Mouse (Mus musculus) embryo, embryonic 11.5 days (tissue): ENCODE measurements around the gene Chchd10.
A peak's percentile ranks its signal among the peaks of the same experiment; 100 is the strongest.

Experiments used
- DNase-seq: peaks from one replicate; pipeline ENCODE4 v3.0.0-alpha.2; 2012; ENCODE audit warnings: low read depth, low spot score

Gene Chchd10

GRCm38 (mm10) chr10:75924324-75924723 lies 8.6 kb upstream of the Chchd10 start:
- DNase-seq = no peak

DNA sequence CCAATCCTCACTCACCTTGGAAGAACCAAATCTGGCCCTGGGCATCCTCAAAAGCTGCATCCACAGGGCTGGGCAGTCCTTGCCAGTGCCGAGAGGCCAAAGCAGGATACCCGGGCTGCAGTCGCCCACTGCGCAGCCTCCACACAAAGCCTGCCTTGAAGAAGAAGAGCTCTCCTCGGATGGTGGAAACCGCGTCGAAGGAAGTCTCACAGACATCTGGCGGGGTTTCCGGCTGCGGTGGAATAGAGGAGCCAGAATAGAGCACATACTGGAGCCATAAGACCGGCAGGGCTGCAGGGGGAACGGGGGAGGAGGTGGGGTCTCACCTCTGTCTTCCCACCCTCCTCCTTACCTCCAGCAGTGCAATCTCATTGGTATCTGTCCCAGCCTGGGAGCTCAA lies 6.5 kb upstream of the Chchd10 start:
- DNase-seq = no peak

GRCm38 (mm10) chr10:75930304-75930703 lies 2.6 kb upstream of the Chchd10 start:
- DNase-seq = no peak

GRCm38 (mm10) chr10:75931311-75931710 lies 1.6 kb upstream of the Chchd10 start:
- DNase-seq = no peak

DNA sequence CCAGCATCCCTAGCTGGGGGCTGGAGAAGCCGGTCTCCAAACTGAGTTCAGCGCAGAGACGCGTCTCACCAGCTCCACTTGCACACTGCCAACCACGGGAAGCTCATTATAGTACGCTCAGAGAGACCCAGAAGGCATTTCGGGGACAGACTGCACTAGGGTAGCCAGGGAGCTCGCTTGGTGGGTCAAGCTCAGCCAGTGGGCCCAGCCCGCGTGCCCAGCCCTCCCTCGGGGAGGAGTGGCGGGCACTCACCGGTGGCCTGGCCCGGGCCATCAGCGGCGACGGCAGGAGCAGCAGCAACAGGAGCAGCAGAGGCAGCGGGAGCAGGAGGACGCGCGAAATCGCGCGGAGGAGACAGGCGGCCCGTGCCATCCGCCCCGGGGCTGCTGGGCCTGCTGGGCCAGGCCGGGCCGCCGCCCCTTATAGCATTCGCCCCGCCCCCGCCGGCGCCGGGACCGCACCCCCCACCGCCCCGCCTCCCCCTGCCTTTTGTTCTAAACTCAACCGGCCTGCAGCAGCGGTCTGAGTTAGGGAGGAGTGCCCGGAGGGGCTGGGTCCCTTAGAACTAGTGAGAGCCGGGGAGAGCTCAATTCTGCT lies 750 bp upstream of the Chchd10 start:
- DNase-seq = no peak

GRCm38 (mm10) chr10:75934991-75935390 lies 2.1 kb downstream of the Chchd10 start:
- DNase-seq = no peak

- DNase-seq = peak; percentile 70
Measured at GRCm38 (mm10) chr10:75935680-75936541, 3.0 kb downstream of the Chchd10 start, which contains the start of gene Mmp11. TSS of gene Mmp11 (minus strand) at chr10:75936496.

DNA sequence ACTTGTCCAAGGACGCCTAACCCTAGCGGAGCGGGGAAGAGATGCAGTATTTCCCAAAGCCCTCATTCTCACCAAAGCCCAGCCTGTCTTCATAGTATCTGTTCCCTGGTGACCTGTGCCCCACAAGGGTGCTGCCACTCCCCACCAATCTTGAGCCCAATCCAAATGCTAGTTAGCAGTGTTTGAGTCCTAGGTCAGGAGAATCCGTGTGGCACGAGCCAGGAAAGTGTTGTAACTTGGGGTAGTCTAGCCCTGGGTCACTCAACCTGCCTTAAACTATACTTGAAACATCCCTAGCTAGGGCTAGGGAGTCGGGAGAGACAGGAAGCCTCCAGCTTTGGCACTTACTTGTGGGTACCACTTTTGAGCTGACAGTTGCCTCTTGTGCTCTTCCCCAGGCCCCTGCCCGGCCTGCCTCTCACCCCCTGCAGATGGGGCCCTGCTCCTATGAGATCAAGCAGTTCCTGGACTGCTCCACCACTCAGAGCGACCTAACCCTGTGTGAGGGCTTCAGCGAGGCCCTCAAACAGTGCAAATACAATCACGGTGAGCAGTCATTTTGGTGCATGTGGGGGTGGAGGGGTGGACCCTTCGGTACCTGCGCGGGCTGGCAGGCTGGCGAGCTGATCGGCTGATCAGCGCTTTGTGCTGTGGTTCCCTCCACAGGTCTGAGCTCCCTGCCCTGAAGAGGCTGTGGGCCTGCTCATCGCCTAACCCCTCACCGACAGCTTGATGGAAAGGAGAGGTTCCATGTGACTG lies 4.2 kb downstream of the Chchd10 start:
- no peak for DNase-seq

- DNase-seq = no peak
Measured at GRCm38 (mm10) chr10:75937851-75938643, 5.1 kb downstream of the Chchd10 start.

DNA sequence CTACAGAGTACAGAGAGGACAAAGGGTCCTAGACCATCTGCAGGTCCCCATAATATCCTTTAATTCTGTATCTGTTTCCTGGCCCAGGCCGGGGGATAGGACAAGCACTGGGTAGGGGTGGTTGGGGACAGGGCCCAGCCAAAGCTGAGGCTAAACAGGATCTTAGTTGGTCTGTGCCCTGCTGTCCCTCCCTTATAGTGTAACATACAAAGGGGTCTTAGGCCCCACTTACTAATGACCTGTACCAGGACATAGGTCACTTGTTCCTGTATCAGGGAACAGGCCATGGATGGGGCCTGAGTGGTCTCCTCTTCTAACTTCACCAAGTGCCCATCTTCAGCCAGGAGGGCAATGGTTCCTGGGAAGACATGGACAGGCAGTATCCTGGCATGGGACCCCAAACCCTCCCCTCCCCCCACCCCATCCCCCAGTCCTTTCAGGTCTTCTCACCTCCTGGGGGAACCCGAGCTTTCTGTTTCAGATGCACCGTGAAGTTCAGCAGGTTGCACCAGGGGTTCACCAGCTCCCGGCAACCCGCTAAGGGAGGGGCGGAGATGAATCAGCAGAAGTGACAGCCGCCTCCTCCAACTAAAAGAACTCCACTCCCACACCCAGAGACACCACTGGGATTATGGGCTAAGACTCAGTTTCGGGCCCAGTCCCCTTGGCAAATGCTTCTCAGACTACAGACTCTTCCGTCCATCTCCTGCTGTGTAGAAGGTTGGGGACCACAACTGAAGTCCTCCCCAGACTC lies 6.7 kb downstream of the Chchd10 start:
- DNase-seq = no peak

DNA sequence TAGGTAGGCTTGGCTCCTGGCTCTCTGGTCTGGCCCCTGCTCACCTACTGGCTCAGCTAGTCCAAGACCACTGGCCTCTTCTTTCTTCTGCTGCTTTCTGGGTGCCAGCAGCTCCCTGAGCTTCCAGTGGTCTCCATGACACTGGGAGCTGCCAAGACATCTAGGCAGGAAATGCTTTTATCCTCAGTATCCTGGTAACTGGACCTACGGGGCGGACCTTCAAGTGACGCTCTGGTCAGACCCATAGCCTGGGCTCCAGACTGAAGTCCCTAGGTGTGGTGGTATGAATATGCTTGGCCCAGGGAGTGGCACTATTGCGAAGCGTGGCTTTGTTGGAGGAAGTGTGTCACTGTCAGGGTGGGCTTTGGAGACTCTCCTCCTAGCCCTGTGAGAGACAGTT lies 7.6 kb downstream of the Chchd10 start, which contains the start of gene Gm867:
TSS of gene Gm867 (minus strand) at position 153 of the 400 bp plus-strand sequence.
- DNase-seq = no peak

DNA sequence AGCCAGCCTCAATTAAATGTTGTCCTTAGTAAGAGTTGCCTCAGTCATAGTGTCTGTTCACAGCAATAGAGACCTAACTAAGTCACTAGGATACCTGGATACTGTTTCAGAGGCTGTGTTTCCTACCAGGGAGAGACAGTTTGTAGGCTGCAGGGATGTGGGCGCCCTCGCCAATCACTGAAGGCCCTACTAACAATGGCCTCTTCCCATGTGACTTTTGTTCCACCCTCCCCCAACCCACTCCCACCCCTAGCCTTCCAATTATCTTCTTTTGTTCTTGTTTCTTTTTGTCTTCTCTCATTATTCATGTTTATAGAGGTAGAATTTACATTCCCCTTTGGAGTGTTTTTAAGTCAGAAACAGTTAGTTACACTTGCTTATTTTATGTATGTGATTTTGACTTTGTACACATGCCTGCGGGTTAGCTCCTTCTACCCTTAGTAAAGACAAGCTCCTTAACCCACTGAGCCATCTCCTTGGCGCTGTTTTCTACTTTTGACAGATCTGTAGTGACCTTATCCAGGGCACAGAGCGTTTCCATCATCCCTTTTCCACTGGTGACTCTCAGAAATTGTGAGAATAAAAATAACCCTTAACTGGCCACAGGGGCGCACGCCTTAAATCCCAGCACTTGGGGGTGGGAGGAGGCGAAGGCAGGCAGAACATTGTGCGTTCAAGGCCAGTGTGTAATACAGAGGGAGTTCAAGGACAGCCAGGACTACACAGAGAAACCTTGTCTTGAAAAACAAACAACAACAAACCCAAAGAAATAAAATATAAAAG lies 8.3 kb downstream of the Chchd10 start:
- DNase-seq = no peak

- no peak for DNase-seq
Measured at GRCm38 (mm10) chr10:75942736-75943477, 10.0 kb downstream of the Chchd10 start, which contains the start of gene Vpreb3. TSS of gene Vpreb3 (plus strand) at chr10:75943057.

GRCm38 (mm10) chr10:75944066-75944772 lies 11.3 kb downstream of the Chchd10 start:
- no peak for DNase-seq

DNA sequence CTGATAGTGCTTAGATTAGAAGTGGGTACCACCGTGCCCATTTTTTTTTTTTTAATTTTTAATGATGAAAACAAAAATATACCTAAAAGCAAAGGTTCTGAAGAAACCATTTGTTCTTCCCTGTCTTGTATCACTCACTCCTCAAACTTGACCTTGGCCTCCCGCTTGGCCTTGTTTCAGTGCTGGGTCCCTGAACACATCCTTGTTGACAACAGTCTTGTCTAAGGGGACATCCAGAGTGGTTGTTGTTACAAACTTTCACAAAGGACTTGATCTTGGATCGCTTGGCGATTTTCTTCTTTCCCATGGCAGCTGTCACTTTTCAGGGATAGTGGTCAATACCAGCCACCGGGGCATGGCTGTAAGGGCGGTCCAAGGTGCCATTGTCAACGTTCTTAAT lies 12.3 kb downstream of the Chchd10 start:
- no peak for DNase-seq

GRCm38 (mm10) chr10:75945896-75946295 lies 13.0 kb downstream of the Chchd10 start:
- no peak for DNase-seq

GRCm38 (mm10) chr10:75948079-75948478 lies 15.1 kb downstream of the Chchd10 start:
- no peak for DNase-seq
